Mouse (Mus musculus): ENCODE results near the gene H2-Q1.

GRCm38 (mm10) chr17:35342711-35343476, 22.7 kb downstream of the H2-Q1 start:
- TF ChIP-seq CTCF (IDR thresholded peaks at IDR 0.05; ENCODE audit: borderline replicate concordance, insufficient read depth, low read length) (no peak), POLR2A (IDR thresholded peaks at IDR 0.05; ENCODE audit: low read depth, low read length) (no peak)

All from embryonic fibroblast, embryonic 13.5 days (primary cell).